Mouse (Mus musculus): ENCODE results near the gene Nup188. TPM values are rescaled to one million over a fixed set of nuclear protein-coding genes. Genes with fewer than 3 reads are reported as not detected.

Gene Nup188
- polyA plus RNA-seq, 1 experiment from 2014 or later = 27.9 TPM

- 90% methylated on average over 9 of the region's 9 CpGs for WGBS
- Histone ChIP-seq H3K4me3 (replicated peaks) (no peak overlapping the region), H3K9me3 (no peaks in the 10 kb centered on the region), H3K27me3 (no peaks in the 10 kb centered on the region), H3K9ac (replicated peaks) (no peak overlapping the region), H3K36me3 (peaks cover 41% of the 10 kb centered on the region), H3K27ac (no peak overlapping the region), H3K4me2 (replicated peaks) (no peak overlapping the region), H3K4me1 (replicated peaks) (0 out of 2 replicates have a peak, but pooled peaks cover 7% of the 10 kb centered on the region)
- ATAC-seq = no peak
Measured at GRCm38 (mm10) chr2:30386913-30387312, 100.7 kb downstream of the Nup188 start.

DNA sequence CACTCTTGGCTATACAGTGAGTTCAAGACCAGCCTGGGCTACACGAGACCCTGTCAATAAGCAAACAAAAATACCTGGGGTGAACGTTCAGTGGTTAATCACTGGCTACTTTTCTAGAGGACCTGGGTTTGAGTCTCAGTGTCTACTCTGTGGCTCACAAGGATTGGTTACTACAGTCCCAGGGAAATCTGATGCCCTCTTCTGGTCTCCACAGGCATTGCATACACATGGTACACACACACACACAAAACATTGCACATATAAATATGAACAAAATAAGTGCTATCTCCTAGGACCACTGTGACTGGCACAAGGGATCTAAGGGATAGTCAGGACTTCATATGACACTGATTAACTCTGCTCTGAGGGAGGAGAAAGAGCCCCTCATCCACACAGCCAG lies 102.8 kb downstream of the Nup188 start:
- H3K4me2 ChIP-seq (replicated peaks) = no peak overlapping the region
- H3K9ac ChIP-seq (replicated peaks) = no peak overlapping the region
- WGBS = 92% methylated on average over 2 of the region's 2 CpGs
- peaks cover 24% of the 10 kb centered on the region for H3K36me3 ChIP-seq
- peaks cover 20% of the 10 kb centered on the region for H3K4me1 ChIP-seq (replicated peaks)
- H3K27me3 ChIP-seq = no peaks in the 10 kb centered on the region
- no peak for ATAC-seq
- no peaks in the 10 kb centered on the region for H3K9me3 ChIP-seq
- no peak overlapping the region for H3K4me3 ChIP-seq (replicated peaks)
- no peak overlapping the region for H3K27ac ChIP-seq

- H3K4me3 ChIP-seq (replicated peaks) = peak within 1 kb of the TSS; percentile 81
- H3K9me3 ChIP-seq = no peaks in the 10 kb centered on the region
- no peaks in the 10 kb centered on the region for H3K27me3 ChIP-seq
- peak within 1 kb of the TSS; percentile 99 for H3K4me2 ChIP-seq (replicated peaks)
- peak; percentile 99 for ATAC-seq
- H3K27ac ChIP-seq = peak within 1 kb of the TSS; percentile 92
- H3K9ac ChIP-seq (replicated peaks) = peak within 1 kb of the TSS; percentile 85
- H3K36me3 ChIP-seq = peaks cover 21% of the 10 kb centered on the region
- WGBS = under 1% methylated on average over 40 of the region's 40 CpGs
- H3K4me1 ChIP-seq (replicated peaks) = peaks cover 26% of the 10 kb centered on the region
Measured at GRCm38 (mm10) chr2:30392114-30392576, 105.9 kb downstream of the Nup188 start, which contains the start of gene Dolpp1. Gene Dolpp1 (plus strand): TSS chr2:30392254.

GRCm38 (mm10) chr2:30392577-30393369 lies 106.6 kb downstream of the Nup188 start:
- Histone ChIP-seq H3K9ac (replicated peaks) (peak overlapping the region; percentile 85), H3K4me1 (replicated peaks) (peaks cover 29% of the 10 kb centered on the region), H3K27ac (peak overlapping the region; percentile 92), H3K27me3 (peaks cover 2% of the 10 kb centered on the region; the same call in 1 of the 2 replicates), H3K4me2 (replicated peaks) (peak overlapping the region; percentile 99), H3K36me3 (peaks cover 27% of the 10 kb centered on the region), H3K9me3 (no peaks in the 10 kb centered on the region), H3K4me3 (replicated peaks) (peak overlapping the region; percentile 81)
- WGBS = under 1% methylated on average over 53 of the region's 54 CpGs
- peak; percentile 80 for ATAC-seq

DNA sequence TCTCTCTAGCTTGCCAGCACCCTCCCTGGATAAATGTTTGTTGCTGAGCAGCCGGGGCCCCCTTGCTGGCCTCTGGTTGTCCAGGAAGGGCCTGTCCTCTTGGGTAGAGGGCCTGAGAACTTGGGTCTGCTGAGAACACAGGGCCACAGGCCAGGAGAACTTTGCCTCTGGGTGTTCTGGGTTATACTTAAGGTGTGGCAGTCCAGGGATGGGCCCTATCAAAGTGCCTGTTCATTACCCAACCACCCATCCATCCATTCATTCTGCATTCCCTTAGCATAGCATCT lies 107.1 kb downstream of the Nup188 start:
- H3K4me2 ChIP-seq (replicated peaks) = peak overlapping the region; percentile 99
- H3K4me1 ChIP-seq (replicated peaks) = peaks cover 35% of the 10 kb centered on the region
- peaks cover 2% of the 10 kb centered on the region; the same call in 1 of the 2 replicates for H3K27me3 ChIP-seq
- peak overlapping the region; percentile 81 for H3K4me3 ChIP-seq (replicated peaks)
- no peak for ATAC-seq
- peak overlapping the region; percentile 92 for H3K27ac ChIP-seq
- H3K9ac ChIP-seq (replicated peaks) = peak overlapping the region; percentile 85
- no peaks in the 10 kb centered on the region for H3K9me3 ChIP-seq
- WGBS = 83% methylated on average over 1 of the region's 1 CpGs
- peaks cover 33% of the 10 kb centered on the region for H3K36me3 ChIP-seq

Small RNAs within 50 kb of the gene (microRNA-seq; reads per million reads assigned to microRNA genes)
- not detected for gene Gm47292

Other genes starting within 250 kb of the Nup188 start
- 59.6 and 62.3 TPM in 2 replicates for gene Wdr34, start 237.5 kb upstream of the Nup188 start, polyA plus RNA-seq (2015; fragmentation: Nextera tagmentation; extraction: Ambion mirVana)
- 448 and 482 TPM in 2 replicates for gene Set, start 229.0 kb upstream of the Nup188 start, polyA plus RNA-seq (2015; fragmentation: Nextera tagmentation; extraction: Ambion mirVana)
- 2.8 and 3.8 TPM in 2 replicates for gene Pkn3, start 208.7 kb upstream of the Nup188 start, polyA plus RNA-seq (2015; fragmentation: Nextera tagmentation; extraction: Ambion mirVana)
- 18.9 and 19.0 TPM in 2 replicates for gene Zdhhc12, start 192.7 kb upstream of the Nup188 start, polyA plus RNA-seq (2015; fragmentation: Nextera tagmentation; extraction: Ambion mirVana)
- 14.4 and 15.1 TPM in 2 replicates for gene Zer1, start 161.8 kb upstream of the Nup188 start, polyA plus RNA-seq (2015; fragmentation: Nextera tagmentation; extraction: Ambion mirVana)
- gene Tbc1d13, start 152.7 kb upstream of the Nup188 start, polyA plus RNA-seq (2015; fragmentation: Nextera tagmentation; extraction: Ambion mirVana) = 12.5 and 13.2 TPM in 2 replicates
- 12.1 and 13.8 TPM in 2 replicates for gene Endog, start 114.9 kb upstream of the Nup188 start, polyA plus RNA-seq (2015; fragmentation: Nextera tagmentation; extraction: Ambion mirVana)
- gene Spout1, start 107.9 kb upstream of the Nup188 start, polyA plus RNA-seq (2015; fragmentation: Nextera tagmentation; extraction: Ambion mirVana) = 59.9 and 60.0 TPM in 2 replicates
- 15.9 and 16.8 TPM in 2 replicates for gene Kyat1, start 80.5 kb upstream of the Nup188 start, polyA plus RNA-seq (2015; fragmentation: Nextera tagmentation; extraction: Ambion mirVana)
- gene Lrrc8a, start 48.7 kb upstream of the Nup188 start, polyA plus RNA-seq (2015; fragmentation: Nextera tagmentation; extraction: Ambion mirVana) = 61.6 and 62.2 TPM in 2 replicates
- 0.39 and 0.40 TPM in 2 replicates for gene Gm28035, start 45.8 kb upstream of the Nup188 start, polyA plus RNA-seq (2015; fragmentation: Nextera tagmentation; extraction: Ambion mirVana)
- 5.7 and 7.7 TPM in 2 replicates for gene Phyhd1, start 20.2 kb upstream of the Nup188 start, polyA plus RNA-seq (2015; fragmentation: Nextera tagmentation; extraction: Ambion mirVana)
- not detected in 2 replicates for gene Gm28038, start 5.4 kb upstream of the Nup188 start, polyA plus RNA-seq (2015; fragmentation: Nextera tagmentation; extraction: Ambion mirVana)
- 30.6 and 32.3 TPM in 2 replicates for gene Dolk, start 63 bp upstream of the Nup188 start, polyA plus RNA-seq (2015; fragmentation: Nextera tagmentation; extraction: Ambion mirVana)
- 147 and 158 TPM in 2 replicates for gene Sh3glb2, start 72.9 kb downstream of the Nup188 start, polyA plus RNA-seq (2015; fragmentation: Nextera tagmentation; extraction: Ambion mirVana)
- 29.4 and 30.2 TPM in 2 replicates for gene Miga2, start 77.8 kb downstream of the Nup188 start, polyA plus RNA-seq (2015; fragmentation: Nextera tagmentation; extraction: Ambion mirVana)
- 54.7 and 56.6 TPM in 2 replicates for gene Dolpp1, start 105.9 kb downstream of the Nup188 start, polyA plus RNA-seq (2015; fragmentation: Nextera tagmentation; extraction: Ambion mirVana)
- 18.5 and 21.9 TPM in 2 replicates for gene Crat, start 129.4 kb downstream of the Nup188 start, polyA plus RNA-seq (2015; fragmentation: Nextera tagmentation; extraction: Ambion mirVana)
- 128 and 134 TPM in 2 replicates for gene Ptpa, start 129.6 kb downstream of the Nup188 start, polyA plus RNA-seq (2015; fragmentation: Nextera tagmentation; extraction: Ambion mirVana)
- 1.8 and 2.0 TPM in 2 replicates for gene Ier5l, start 187.8 kb downstream of the Nup188 start, polyA plus RNA-seq (2015; fragmentation: Nextera tagmentation; extraction: Ambion mirVana)